In genomic region chrX:134162826-134163225, GRCm38 (mm10) we compare ENCODE assay signal across 9 mouse cellular contexts. TPM values are rescaled to one million over a fixed set of nuclear protein-coding genes. Genes with fewer than 3 reads are reported as not detected.
DNase-seq lines count a peak whose midpoint lies in the region; ATAC-seq and TF ChIP-seq lines count a peak whose summit lies in the region.
"Had no signal": no experiment of that assay in that cellular context is flagged by ENCODE, and none has a peak within 500 bp of the region (broad histone marks: within the 10 kb centered on the region; RNA-seq: fewer than 3 reads in every experiment).

No protein-coding gene starts in this region.

- no peaks in the 10 kb centered on the region for H3K36me3 ChIP-seq in spleen, adult 2 months (ENCODE audit: control insufficient read depth, insufficient read depth, low read length)
- H3K36me3 ChIP-seq in hindbrain, postnatal 0 days (ENCODE audit: insufficient read depth, low read length): no peaks in the 10 kb centered on the region
- H3K36me3 ChIP-seq in midbrain, embryonic 14.5 days (ENCODE audit: control insufficient read depth, insufficient read depth, low read length): no peaks in the 10 kb centered on the region

- DNase-seq in embryo, embryonic 10.5 days (ENCODE audit: low spot score): peak; percentile 1
- DNase-seq in embryo, embryonic 9.5 days (ENCODE audit: extremely low spot score): no peak
- peak in 1 of 2 experiments; percentile 49 for DNase-seq in spleen, adult 2 months (ENCODE audit: low read depth in 1 of 2, low spot score in 2 of 2)
- DNase-seq in spleen, adult 12 weeks (ENCODE audit: low spot score): no peak
- DNase-seq in hindbrain, postnatal 0 days (ENCODE audit: low spot score): no peak
- peak; percentile 17 for DNase-seq in midbrain, embryonic 14.5 days
- DNase-seq in thymus, postnatal 14 days: peak; percentile 59
- no peak for DNase-seq in MN1 (ENCODE audit: low spot score)

- H3K27me3 ChIP-seq in spleen, adult 2 months (ENCODE audit: control insufficient read depth, insufficient read depth, low read length): no peaks in the 10 kb centered on the region
- no peaks in the 10 kb centered on the region for H3K27me3 ChIP-seq in hindbrain, postnatal 0 days (ENCODE audit: insufficient read depth, low read length)
- no peaks in the 10 kb centered on the region for H3K27me3 ChIP-seq in midbrain, embryonic 14.5 days (ENCODE audit: control insufficient read depth, insufficient read depth, low read length)

- peak overlapping the region; percentile 80 for H3K4me3 ChIP-seq in spleen, adult 2 months (ENCODE audit: extremely low read depth, insufficient read depth, insufficient read length)
- peak overlapping the region; percentile 33 for H3K4me3 ChIP-seq in hindbrain, postnatal 0 days (ENCODE audit: low read length)
- H3K4me3 ChIP-seq in midbrain, embryonic 14.5 days (replicated peaks; ENCODE audit: low read depth, low read length): peak overlapping the region; percentile 30
- H3K4me3 ChIP-seq: erythroblast, embryonic 14.5 days had no signal

- no peaks in the 10 kb centered on the region for H3K9me3 ChIP-seq in hindbrain, postnatal 0 days (ENCODE audit: low read length)
- H3K9me3 ChIP-seq in midbrain, embryonic 14.5 days (ENCODE audit: control insufficient read depth, low read length): no peaks in the 10 kb centered on the region

- TF ChIP-seq POLR2A in spleen, adult 2 months (IDR thresholded peaks at IDR 0.05; ENCODE audit: low read depth, low read length): 0 out of 2 replicates have a peak, but pooled peaks have one; percentile 18

- H3K9ac ChIP-seq in hindbrain, postnatal 0 days (replicated peaks; ENCODE audit: low read length): 0 out of 2 replicates have a peak overlapping the region, but pooled peaks have one; percentile 35
- H3K9ac ChIP-seq in midbrain, embryonic 14.5 days (replicated peaks; ENCODE audit: low read length): 0 out of 2 replicates have a peak overlapping the region, but pooled peaks have one; percentile 24

- TF ChIP-seq CTCF in spleen, adult 2 months (IDR thresholded peaks at IDR 0.05; ENCODE audit: extremely low read depth, insufficient read depth, insufficient read length, insufficient replicate concordance): no peak
- TF ChIP-seq CTCF in hindbrain, postnatal 0 days (IDR thresholded peaks at IDR 0.05; ENCODE audit: low read depth): no peak

- peak overlapping the region; percentile 92 for H3K27ac ChIP-seq in spleen, adult 2 months (ENCODE audit: insufficient read depth, low read length)
- H3K27ac ChIP-seq in hindbrain, postnatal 0 days: no peak overlapping the region
- H3K27ac ChIP-seq in midbrain, embryonic 14.5 days (replicated peaks; ENCODE audit: low read depth, low read length): no peak overlapping the region

- peaks cover 2% of the 10 kb centered on the region; the same call in 1 of the 2 replicates for H3K4me1 ChIP-seq in spleen, adult 2 months (ENCODE audit: control insufficient read depth, insufficient read depth, insufficient read length)
- no peaks in the 10 kb centered on the region for H3K4me1 ChIP-seq in hindbrain, postnatal 0 days (ENCODE audit: insufficient read depth, low read length)
- H3K4me1 ChIP-seq in midbrain, embryonic 14.5 days (ENCODE audit: control insufficient read depth, insufficient read depth, low read length): no peaks in the 10 kb centered on the region

- 37% methylated on average over 11 of the region's 11 CpGs for WGBS in spleen, adult 2 months
- WGBS in hindbrain, postnatal 0 days: 27% methylated on average over 11 of the region's 11 CpGs
- WGBS in midbrain, embryonic 14.5 days: 23% methylated on average over 11 of the region's 11 CpGs

- ATAC-seq in hindbrain, postnatal 0 days: no peak
- ATAC-seq in midbrain, embryonic 14.5 days (ENCODE audit: low FRiP score, low TSS enrichment): no peak

- H3K4me2 ChIP-seq in hindbrain, postnatal 0 days (ENCODE audit: low read depth, low read length): peak overlapping the region; percentile 56
- peak overlapping the region; percentile 46 for H3K4me2 ChIP-seq in midbrain, embryonic 14.5 days (ENCODE audit: low read length)

RNA-seq across cellular contexts. Expression of gene Xkrx, which starts 0.9 kb away (rescaled TPM):
- polyA plus RNA-seq in spleen, adult 2 months (2012; rRNA removed): 6.0 and 8.9 TPM in 2 replicates
- total RNA-seq in hindbrain, postnatal 0 days (2014; rRNA removed): 0.31 and 0.36 TPM in 2 replicates
- 0.86 and 0.90 TPM in 2 replicates for polyA plus RNA-seq in hindbrain, postnatal 0 days (2015; fragmentation: Nextera tagmentation; extraction: Ambion mirVana)
- 0.39 and 0.63 TPM in 2 replicates for polyA plus RNA-seq in midbrain, embryonic 14.5 days (2014; fragmentation: Nextera tagmentation; extraction: Ambion mirVana)

RNA-seq across cellular contexts. Expression of gene Arl13a, which starts 24.5 kb away (rescaled TPM):
- polyA plus RNA-seq in spleen, adult 2 months (2012; rRNA removed): not detected in 2 replicates
- not detected in 2 replicates for total RNA-seq in hindbrain, postnatal 0 days (2014; rRNA removed)
- not detected in 2 replicates for polyA plus RNA-seq in hindbrain, postnatal 0 days (2015; fragmentation: Nextera tagmentation; extraction: Ambion mirVana)
- not detected in 2 replicates for polyA plus RNA-seq in midbrain, embryonic 14.5 days (2014; fragmentation: Nextera tagmentation; extraction: Ambion mirVana)
- polyA plus RNA-seq: erythroblast, embryonic 14.5 days had no signal

RNA-seq across cellular contexts. Expression of gene Nox1, which starts 58.9 kb away (rescaled TPM):
- polyA plus RNA-seq in spleen, adult 2 months (2012; rRNA removed): 0.05 and 0.07 TPM in 2 replicates
- not detected in 2 replicates for total RNA-seq in hindbrain, postnatal 0 days (2014; rRNA removed)
- 0.09 and 0.37 TPM in 2 replicates for polyA plus RNA-seq in hindbrain, postnatal 0 days (2015; fragmentation: Nextera tagmentation; extraction: Ambion mirVana)
- 0.17 TPM in 1 of 2 replicates, not detected in the other for polyA plus RNA-seq in midbrain, embryonic 14.5 days (2014; fragmentation: Nextera tagmentation; extraction: Ambion mirVana)
- polyA plus RNA-seq: erythroblast, embryonic 14.5 days had no signal

Comparison
In these comparisons a context has a peak if more than half of its experiments do, and no peak if none do; other contexts are left out.
1. DNase-seq: peak in embryo, embryonic 10.5 days (single experiment), midbrain, embryonic 14.5 days (single experiment) and thymus, postnatal 14 days (single experiment); none in embryo, embryonic 9.5 days (single experiment), spleen, adult 12 weeks (single experiment), hindbrain, postnatal 0 days (single experiment) and MN1 (single experiment).
2. H3K4me3 ChIP-seq: peak in every context shown above with its lines; median percentile 80 in spleen, adult 2 months; 33 in hindbrain, postnatal 0 days; 30 in midbrain, embryonic 14.5 days.